Mouse (Mus musculus): ENCODE data around the gene Hps6. TPM values are rescaled to one million over a fixed set of nuclear protein-coding genes. Genes with fewer than 3 reads are reported as not detected.

Gene Hps6
- polyA plus RNA-seq, 1 experiment from 2014 or later, result 7.2 TPM

DNA sequence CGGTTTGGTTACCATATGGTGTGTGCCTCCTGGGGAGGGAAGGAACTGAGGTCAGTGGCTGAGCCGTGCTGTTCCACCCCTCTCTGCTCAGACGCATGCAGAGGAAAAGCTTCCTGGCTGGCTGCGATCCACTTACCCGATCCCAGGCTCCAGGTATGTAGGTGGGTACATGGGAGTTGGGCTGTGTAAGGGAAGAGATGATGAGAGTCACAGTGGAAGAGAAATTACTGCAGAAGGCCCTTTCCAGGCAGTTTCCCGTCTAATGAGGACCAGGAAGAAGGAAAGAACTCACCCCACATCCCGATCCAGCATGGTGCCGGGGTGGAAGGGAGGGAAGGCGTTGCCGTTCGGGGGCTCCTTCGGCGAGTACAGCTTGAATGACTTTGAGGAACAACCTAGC is 32.7 kb downstream of the Hps6 start:
- WGBS, result 81% methylated on average over 13 of the region's 13 CpGs
- H3K9me3 ChIP-seq (ENCODE audit: control insufficient read depth, low read length), result no peaks in the 10 kb centered on the region
- no peak overlapping the region for H3K4me2 ChIP-seq (ENCODE audit: low read length)
- H3K9ac ChIP-seq (ENCODE audit: low read depth, low read length), result no peak overlapping the region
- H3K36me3 ChIP-seq (ENCODE audit: control insufficient read depth, insufficient read depth, low read length), result peaks cover 38% of the 10 kb centered on the region
- no peak overlapping the region for H3K4me3 ChIP-seq (ENCODE audit: low read length)
- no peaks in the 10 kb centered on the region for H3K27me3 ChIP-seq (replicated peaks; ENCODE audit: control insufficient read depth, insufficient read depth, low read length)
- no peak overlapping the region for H3K27ac ChIP-seq (ENCODE audit: low read depth, low read length)
- peaks cover 35% of the 10 kb centered on the region for H3K4me1 ChIP-seq (ENCODE audit: control insufficient read depth, insufficient read depth, low read depth, low read length)
- no peak for ATAC-seq

DNA sequence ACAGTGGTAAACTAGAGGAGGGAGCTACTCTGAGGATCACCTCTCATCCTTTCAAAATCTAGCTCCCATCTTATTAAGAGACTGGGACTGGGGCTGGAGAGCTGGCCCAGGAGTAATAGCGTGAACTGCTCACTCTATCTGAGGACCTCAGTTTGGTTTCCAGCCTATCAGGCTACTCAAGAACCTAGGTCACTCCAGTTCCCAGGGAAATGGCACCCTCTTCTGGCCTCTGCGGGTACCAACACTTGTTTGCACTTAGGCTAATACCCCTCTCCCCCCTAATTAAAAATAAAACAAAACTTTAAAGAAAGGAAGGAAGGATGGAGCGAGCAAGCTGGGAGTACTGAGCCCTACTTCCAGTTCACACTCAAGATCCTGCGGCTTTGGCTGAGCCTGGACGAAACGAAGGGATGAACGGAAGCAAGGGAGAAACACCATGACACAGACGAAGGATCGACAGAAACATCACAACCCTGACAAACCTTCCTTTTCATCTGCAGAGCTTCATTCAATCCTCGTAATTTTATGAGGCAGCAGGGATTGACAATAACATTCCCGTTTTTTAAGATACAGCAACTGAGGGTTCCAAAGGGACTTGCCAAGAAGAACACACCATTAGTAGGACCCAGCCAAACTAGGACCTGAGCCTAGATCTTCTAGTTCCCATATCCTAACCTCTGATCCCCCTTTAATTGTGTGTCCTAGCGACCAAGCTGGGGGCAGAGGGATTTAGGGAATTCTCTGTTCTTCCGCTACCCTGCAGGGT is 33.4 kb downstream of the Hps6 start:
- no peak for ATAC-seq
- H3K4me2 ChIP-seq (ENCODE audit: low read length), result peak overlapping the region; percentile 92
- H3K4me1 ChIP-seq (ENCODE audit: control insufficient read depth, insufficient read depth, low read depth, low read length), result peaks cover 41% of the 10 kb centered on the region

DNA sequence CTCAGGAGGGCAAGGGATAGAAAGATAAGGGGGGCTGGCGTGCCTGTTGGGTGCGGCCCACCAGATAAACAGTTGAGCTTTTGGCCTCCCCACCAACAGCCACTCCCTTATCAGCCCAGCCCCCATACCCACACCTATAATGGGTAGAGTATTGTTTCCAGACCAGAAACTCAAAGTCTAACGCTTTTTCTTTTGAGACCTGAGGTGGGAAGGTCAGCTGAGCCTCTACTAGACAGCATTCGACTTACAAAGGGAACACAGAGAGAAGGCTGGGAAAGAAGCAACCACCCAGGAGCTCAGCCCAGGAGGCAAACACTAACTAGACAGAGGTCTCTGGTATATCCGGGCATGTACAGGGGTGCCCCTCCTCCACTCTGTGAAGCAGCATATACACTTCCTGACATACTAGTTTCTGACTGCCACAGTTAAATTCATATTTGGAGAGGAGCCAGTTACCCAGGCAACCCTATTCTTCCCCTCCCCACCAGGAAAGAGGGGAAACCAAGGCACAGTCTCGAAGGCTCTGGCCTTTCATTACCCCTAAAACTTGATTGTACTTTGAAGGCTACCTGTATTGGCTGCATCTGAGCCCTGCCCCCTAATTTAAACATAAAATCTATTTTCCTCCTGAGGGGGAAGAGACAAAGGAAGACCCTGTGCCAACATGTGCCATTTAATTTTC is 34.1 kb downstream of the Hps6 start:
- Histone ChIP-seq H3K9me3 (ENCODE audit: control insufficient read depth, low read length) (no peaks in the 10 kb centered on the region), H3K9ac (ENCODE audit: low read depth, low read length) (peak overlapping the region; percentile 84), H3K27me3 (replicated peaks; ENCODE audit: control insufficient read depth, insufficient read depth, low read length) (no peaks in the 10 kb centered on the region), H3K4me2 (ENCODE audit: low read length) (peak overlapping the region; percentile 92), H3K27ac (ENCODE audit: low read depth, low read length) (peak overlapping the region; percentile 40), H3K36me3 (ENCODE audit: control insufficient read depth, insufficient read depth, low read length) (peaks cover 32% of the 10 kb centered on the region), H3K4me1 (ENCODE audit: control insufficient read depth, insufficient read depth, low read depth, low read length) (peaks cover 49% of the 10 kb centered on the region), H3K4me3 (ENCODE audit: low read length) (peak overlapping the region; percentile 72)
- ATAC-seq, result no peak
- 11% methylated on average over 6 of the region's 6 CpGs for WGBS

More for the DNA sequence above, 33.4 kb downstream of the Hps6 start:
- Histone ChIP-seq H3K27me3 (replicated peaks; ENCODE audit: control insufficient read depth, insufficient read depth, low read length) (no peaks in the 10 kb centered on the region), H3K36me3 (ENCODE audit: control insufficient read depth, insufficient read depth, low read length) (peaks cover 38% of the 10 kb centered on the region), H3K9ac (ENCODE audit: low read depth, low read length) (peak overlapping the region; percentile 84; the same call in 1 of the 2 replicates), H3K4me3 (ENCODE audit: low read length) (peak overlapping the region; percentile 72), H3K27ac (ENCODE audit: low read depth, low read length) (peak overlapping the region; percentile 40), H3K9me3 (ENCODE audit: control insufficient read depth, low read length) (no peaks in the 10 kb centered on the region)
- WGBS, result 64% methylated on average over 13 of the region's 13 CpGs

DNA sequence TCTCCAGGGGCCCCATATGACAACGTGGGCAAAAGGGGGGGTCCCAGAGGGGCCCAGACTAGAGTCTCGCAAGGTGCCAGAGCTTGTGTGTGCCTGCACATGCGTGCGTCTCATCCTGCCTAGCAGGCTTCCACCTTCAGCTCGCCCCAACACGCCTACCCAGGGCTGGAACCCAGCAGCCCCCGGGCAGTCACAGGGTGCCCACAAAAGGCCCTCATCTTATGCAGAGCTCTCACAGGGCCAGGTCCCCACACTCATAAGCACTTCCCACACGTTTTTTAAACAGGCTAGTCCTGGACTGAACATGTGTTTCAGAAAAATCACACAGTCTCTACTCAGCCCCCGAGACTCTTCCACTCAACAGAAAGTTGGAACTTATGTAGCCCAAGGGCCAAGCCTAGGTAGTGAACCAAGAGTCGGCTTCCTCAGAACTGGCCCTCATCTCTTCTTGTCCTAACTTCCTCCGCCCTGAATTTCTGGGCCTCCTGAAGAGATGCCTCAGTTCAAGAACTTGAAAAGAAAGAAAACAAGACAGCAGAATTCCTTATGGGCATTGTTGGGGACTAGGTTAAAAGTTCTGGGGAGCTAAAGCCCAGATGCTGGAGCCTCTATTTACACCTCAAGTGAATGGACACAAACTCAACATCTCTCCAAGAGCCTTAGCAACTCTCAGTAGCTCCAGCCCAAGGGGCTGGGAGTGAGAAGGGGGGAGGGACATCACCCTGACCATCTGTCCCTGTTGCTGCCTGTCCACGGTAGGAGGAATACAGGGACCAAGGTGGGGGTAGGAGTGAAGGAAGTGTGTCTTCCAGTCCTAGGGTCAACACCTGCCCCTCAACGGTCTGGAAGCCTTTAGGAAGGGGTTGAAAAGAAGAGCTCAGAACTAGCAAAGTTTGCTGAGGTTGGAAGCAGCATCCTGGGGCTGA is 34.9 kb downstream of the Hps6 start:
- Histone ChIP-seq H3K27me3 (replicated peaks; ENCODE audit: control insufficient read depth, insufficient read depth, low read length) (no peaks in the 10 kb centered on the region), H3K4me2 (ENCODE audit: low read length) (peak overlapping the region; percentile 92), H3K4me3 (ENCODE audit: low read length) (peak overlapping the region; percentile 72), H3K9ac (ENCODE audit: low read depth, low read length) (peak overlapping the region; percentile 84), H3K36me3 (ENCODE audit: control insufficient read depth, insufficient read depth, low read length) (peaks cover 29% of the 10 kb centered on the region), H3K4me1 (ENCODE audit: control insufficient read depth, insufficient read depth, low read depth, low read length) (peaks cover 57% of the 10 kb centered on the region), H3K9me3 (ENCODE audit: control insufficient read depth, low read length) (no peaks in the 10 kb centered on the region), H3K27ac (ENCODE audit: low read depth, low read length) (peak overlapping the region; percentile 84)
- ATAC-seq, result no peak
- WGBS, result 5% methylated on average over 13 of the region's 13 CpGs

DNA sequence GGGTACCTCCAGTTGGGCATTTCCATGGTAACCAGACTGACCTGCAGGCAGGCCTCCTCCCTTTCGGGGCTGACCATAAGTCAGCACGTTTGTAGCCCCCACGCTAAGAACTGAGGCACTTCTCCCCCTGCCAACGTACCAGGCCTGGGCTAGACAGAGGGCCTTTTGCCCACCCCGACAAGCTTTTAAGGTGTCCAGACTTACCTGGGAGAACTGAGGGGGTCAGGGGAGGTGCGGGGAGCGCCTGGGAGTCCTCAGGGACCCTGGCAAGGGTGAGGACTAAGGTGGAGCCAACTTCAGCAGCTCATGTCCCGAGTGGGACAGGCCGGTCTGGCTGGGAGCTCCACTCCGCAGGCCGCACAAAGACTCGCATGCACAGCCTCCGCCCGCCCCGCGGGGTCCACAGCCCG is 35.5 kb downstream of the Hps6 start:
- Histone ChIP-seq H3K36me3 (ENCODE audit: control insufficient read depth, insufficient read depth, low read length) (peaks cover 23% of the 10 kb centered on the region), H3K27me3 (replicated peaks; ENCODE audit: control insufficient read depth, insufficient read depth, low read length) (no peaks in the 10 kb centered on the region), H3K27ac (ENCODE audit: low read depth, low read length) (peak overlapping the region; percentile 84), H3K4me3 (ENCODE audit: low read length) (peak overlapping the region; percentile 72), H3K9me3 (ENCODE audit: control insufficient read depth, low read length) (no peaks in the 10 kb centered on the region), H3K4me1 (ENCODE audit: control insufficient read depth, insufficient read depth, low read depth, low read length) (peaks cover 63% of the 10 kb centered on the region), H3K9ac (ENCODE audit: low read depth, low read length) (peak overlapping the region; percentile 84), H3K4me2 (ENCODE audit: low read length) (peak overlapping the region; percentile 92)
- 0% methylated on average over 15 of the region's 17 CpGs for WGBS
- ATAC-seq, result peak; percentile 28; the same call in 1 of the 2 replicates

DNA sequence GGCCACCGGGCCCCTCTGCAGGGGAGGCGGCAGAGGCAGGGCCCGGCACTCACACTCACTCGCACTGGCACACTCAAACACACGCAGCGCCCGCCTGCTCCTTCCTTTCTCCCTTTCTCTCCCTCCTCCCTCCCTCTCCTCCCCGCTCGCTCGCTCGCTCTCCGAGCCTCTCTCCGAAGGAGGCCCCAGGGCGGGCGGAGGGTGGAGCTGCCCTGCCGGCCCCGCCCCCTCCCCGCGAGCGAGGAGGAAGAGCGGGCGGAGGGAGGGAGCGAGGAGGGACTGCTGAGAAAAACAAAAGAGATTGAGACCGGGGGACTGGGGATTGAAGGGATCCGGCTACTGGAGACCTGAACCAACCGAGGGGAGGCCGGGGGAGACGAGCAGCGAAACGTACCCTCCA is 36.2 kb downstream of the Hps6 start:
- peak overlapping the region; percentile 72 for H3K4me3 ChIP-seq (ENCODE audit: low read length)
- 2% methylated on average over 28 of the region's 30 CpGs for WGBS
- peaks cover 17% of the 10 kb centered on the region for H3K36me3 ChIP-seq (ENCODE audit: control insufficient read depth, insufficient read depth, low read length)
- H3K27me3 ChIP-seq (replicated peaks; ENCODE audit: control insufficient read depth, insufficient read depth, low read length), result no peaks in the 10 kb centered on the region
- H3K4me1 ChIP-seq (ENCODE audit: control insufficient read depth, insufficient read depth, low read depth, low read length), result peaks cover 68% of the 10 kb centered on the region
- H3K9ac ChIP-seq (ENCODE audit: low read depth, low read length), result peak overlapping the region; percentile 84
- H3K9me3 ChIP-seq (ENCODE audit: control insufficient read depth, low read length), result no peaks in the 10 kb centered on the region
- ATAC-seq, result peak; percentile 79
- H3K27ac ChIP-seq (ENCODE audit: low read depth, low read length), result peak overlapping the region; percentile 84
- H3K4me2 ChIP-seq (ENCODE audit: low read length), result peak overlapping the region; percentile 92

DNA sequence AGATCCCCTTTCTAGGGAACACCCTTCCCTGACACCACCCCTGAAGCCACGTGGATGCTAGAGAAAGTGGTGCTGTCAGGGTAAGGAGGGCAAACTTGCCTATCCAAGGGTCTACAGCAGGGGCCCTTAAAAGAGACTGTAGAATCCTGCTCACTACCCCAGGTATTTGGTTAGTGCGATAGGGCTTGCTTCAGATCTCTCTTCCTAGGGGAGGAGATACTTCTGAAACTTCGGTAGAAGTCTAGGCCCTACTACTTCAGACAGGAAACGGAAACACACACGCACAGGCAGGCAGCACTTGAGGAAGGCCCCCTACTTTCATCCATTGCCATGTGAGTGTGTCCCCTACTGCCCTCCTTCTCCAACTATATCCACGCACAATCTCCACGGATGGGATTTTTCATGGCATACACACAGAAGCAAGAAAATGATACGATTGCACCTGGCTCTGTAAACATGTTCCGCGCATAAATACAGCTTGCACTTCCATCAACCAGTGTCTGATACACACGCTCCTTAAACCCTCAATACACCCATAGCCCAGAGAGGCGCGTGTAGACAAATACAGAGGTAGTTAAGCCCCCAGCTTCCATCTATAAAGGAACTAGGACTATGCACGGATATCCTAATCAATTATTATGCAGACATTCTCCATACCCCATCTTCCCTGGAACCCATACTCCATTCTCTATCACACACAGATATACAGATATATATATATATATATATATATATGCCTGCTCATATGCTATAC is 37.0 kb downstream of the Hps6 start:
- peak overlapping the region; percentile 84; the same call in 1 of the 2 replicates for H3K9ac ChIP-seq (ENCODE audit: low read depth, low read length)
- WGBS, result 37% methylated on average over 14 of the region's 14 CpGs
- ATAC-seq, result no peak

DNA sequence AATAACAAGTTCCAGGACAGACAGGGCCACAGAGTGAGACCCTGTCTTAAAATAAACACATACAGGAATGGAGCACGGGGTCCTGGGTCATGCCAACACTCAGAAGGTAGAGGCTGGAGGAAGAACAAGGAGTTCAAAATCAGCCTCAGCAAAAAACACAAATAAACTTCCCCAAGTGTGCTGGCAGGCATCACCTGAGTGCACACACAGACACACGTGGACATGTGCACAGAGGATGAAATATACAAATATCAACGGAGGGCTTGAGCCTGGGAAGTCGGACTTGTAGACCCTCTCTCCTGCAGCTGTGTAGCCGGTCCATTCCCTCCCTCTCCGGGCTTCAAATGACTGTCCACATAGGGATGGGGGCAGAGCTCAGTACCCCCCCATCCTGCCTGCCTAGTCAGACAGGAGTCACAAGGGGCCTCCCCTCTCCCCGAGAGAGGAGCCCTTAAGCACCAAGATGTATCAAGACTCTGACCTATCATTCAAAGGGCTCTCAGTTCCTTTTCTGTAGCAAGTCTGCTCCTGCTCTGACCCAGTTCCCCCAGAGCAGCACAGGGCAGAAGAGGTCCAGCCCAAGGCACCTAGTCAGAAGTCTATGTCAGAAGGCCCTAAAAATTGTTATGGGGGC is 38.1 kb downstream of the Hps6 start:
- Histone ChIP-seq H3K4me2 (ENCODE audit: low read length) (peak overlapping the region; percentile 88), H3K27ac (ENCODE audit: low read depth, low read length) (peak overlapping the region; percentile 85), H3K36me3 (ENCODE audit: control insufficient read depth, insufficient read depth, low read length) (no peaks in the 10 kb centered on the region), H3K9ac (ENCODE audit: low read depth, low read length) (peak overlapping the region; percentile 70), H3K27me3 (replicated peaks; ENCODE audit: control insufficient read depth, insufficient read depth, low read length) (no peaks in the 10 kb centered on the region), H3K4me3 (ENCODE audit: low read length) (peak overlapping the region; percentile 41), H3K4me1 (ENCODE audit: control insufficient read depth, insufficient read depth, low read depth, low read length) (peaks cover 71% of the 10 kb centered on the region), H3K9me3 (ENCODE audit: control insufficient read depth, low read length) (no peaks in the 10 kb centered on the region)
- no peak for ATAC-seq
- 13% methylated on average over 7 of the region's 7 CpGs for WGBS

More for the DNA sequence above, 37.0 kb downstream of the Hps6 start:
- peak overlapping the region; percentile 92 for H3K4me2 ChIP-seq (ENCODE audit: low read length)
- peak overlapping the region; percentile 72 for H3K4me3 ChIP-seq (ENCODE audit: low read length)
- peaks cover 68% of the 10 kb centered on the region for H3K4me1 ChIP-seq (ENCODE audit: control insufficient read depth, insufficient read depth, low read depth, low read length)
- H3K27ac ChIP-seq (ENCODE audit: low read depth, low read length), result peak overlapping the region; percentile 84
- H3K36me3 ChIP-seq (ENCODE audit: control insufficient read depth, insufficient read depth, low read length), result peaks cover 8% of the 10 kb centered on the region
- H3K9me3 ChIP-seq (ENCODE audit: control insufficient read depth, low read length), result no peaks in the 10 kb centered on the region
- no peaks in the 10 kb centered on the region for H3K27me3 ChIP-seq (replicated peaks; ENCODE audit: control insufficient read depth, insufficient read depth, low read length)

All from hindbrain, embryonic 16.5 days (tissue).